Mouse (Mus musculus) adrenal gland, postnatal 36 days (tissue): ENCODE results near the gene Wfdc11. TPM values are rescaled to one million over a fixed set of nuclear protein-coding genes. Genes with fewer than 3 reads are reported as not detected.

ENCODE experiments used
- DNase-seq, 2 experiments: peaks; one replicate each; pipeline ENCODE4 v3.0.0; 2021; ENCODE audit warnings: mixed read lengths in 1 of 2
- total RNA-seq, 2 experiments: library from RNA; stranded (reverse); gene quantifications; 2 replicates each; pipeline ENCODE4 v1.2.3; 2021

Wfdc11 gene
- total RNA-seq, 2 experiments from 2014 or later: not detected

GRCm38 (mm10) chr2:164638696-164639095 is 35.2 kb downstream of the Wfdc11 start, which contains the start of gene Wfdc16:
Gene Wfdc16 (minus strand): TSS chr2:164638796.
- no peak for DNase-seq

- DNase-seq: no peak
Measured at GRCm38 (mm10) chr2:164635266-164635665, 38.6 kb downstream of the Wfdc11 start.

- no peak for DNase-seq
Measured at GRCm38 (mm10) chr2:164621775-164622174, 52.1 kb downstream of the Wfdc11 start.

GRCm38 (mm10) chr2:164619050-164619449 is 54.8 kb downstream of the Wfdc11 start:
- DNase-seq: no peak

GRCm38 (mm10) chr2:164615386-164615785 is 58.5 kb downstream of the Wfdc11 start:
- DNase-seq: no peak

- DNase-seq: peak; percentile 52 to 78
Measured at GRCm38 (mm10) chr2:164613471-164613870, 60.4 kb downstream of the Wfdc11 start, which contains the start of the genes Wfdc6b and Wfdc8. Gene Wfdc6b (plus strand): TSS chr2:164613522. Gene Wfdc8 (minus strand): TSS chr2:164613626.

Other genes starting within 250 kb of the Wfdc11 start
- gene Sdc4, start 230.2 kb downstream of the Wfdc11 start, total RNA-seq: 100 to 1,000 TPM; 116 to 144 TPM
- gene Sys1, start 217.1 kb downstream of the Wfdc11 start, total RNA-seq: 10 to 100 TPM; 28.3 to 33.2 TPM
- gene Gm20458, start 213.1 kb downstream of the Wfdc11 start, total RNA-seq: 1 to 10 TPM; 5.0 to 8.4 TPM
- not detected for gene Trp53tg5, start 200.4 kb downstream of the Wfdc11 start, total RNA-seq
- 10 to 100 TPM in 1 of 2 experiments, 1 to 10 TPM in 1; 8.0 to 12.5 TPM for gene Dbndd2, start 188.0 kb downstream of the Wfdc11 start, total RNA-seq
- gene Pigt, start 176.6 kb downstream of the Wfdc11 start, total RNA-seq: 10 to 100 TPM; 74.0 to 98.3 TPM
- not detected for gene Wfdc2, start 111.7 kb downstream of the Wfdc11 start, total RNA-seq
- not detected for gene Spint3, start 100.6 kb downstream of the Wfdc11 start, total RNA-seq
- gene Wfdc6a, start 88.6 kb downstream of the Wfdc11 start, total RNA-seq: under 1 TPM in 1 of 2 experiments, not detected in 1; 0.40 TPM
- gene Eppin, start 80.5 kb downstream of the Wfdc11 start, total RNA-seq: not detected
- not detected for gene Wfdc6b, start 60.6 kb downstream of the Wfdc11 start, total RNA-seq
- not detected for gene Wfdc8, start 60.5 kb downstream of the Wfdc11 start, total RNA-seq
- gene Wfdc16, start 35.3 kb downstream of the Wfdc11 start, total RNA-seq: not detected
- gene Wfdc10, start 18.0 kb downstream of the Wfdc11 start, total RNA-seq: not detected
- gene Wfdc9, start 17.5 kb downstream of the Wfdc11 start, total RNA-seq: not detected
- gene Wfdc13, start 11.0 kb upstream of the Wfdc11 start, total RNA-seq: not detected
- not detected for gene Spint4, start 24.4 kb upstream of the Wfdc11 start, total RNA-seq
- not detected for gene Spint5, start 41.2 kb upstream of the Wfdc11 start, total RNA-seq
- gene Wfdc3, start 71.8 kb upstream of the Wfdc11 start, total RNA-seq: under 1 TPM; 0.26 to 0.36 TPM
- 10 to 100 TPM; 39.8 to 44.2 TPM for gene Dnttip1, start 71.9 kb upstream of the Wfdc11 start, total RNA-seq
- 10 to 100 TPM in 1 of 2 experiments, 1 to 10 TPM in 1; 7.0 to 10.4 TPM for gene Ube2c, start 95.8 kb upstream of the Wfdc11 start, total RNA-seq
- gene Tnnc2, start 105.9 kb upstream of the Wfdc11 start, total RNA-seq: under 1 TPM in 1 of 2 experiments, not detected in 1; 0.53 TPM
- 10 to 100 TPM; 29.2 to 35.3 TPM for gene Snx21, start 111.7 kb upstream of the Wfdc11 start, total RNA-seq
- gene Acot8, start 130.8 kb upstream of the Wfdc11 start, total RNA-seq: 10 to 100 TPM; 31.5 to 33.6 TPM
- gene Zswim3, start 131.0 kb upstream of the Wfdc11 start, total RNA-seq: 1 to 10 TPM; 4.0 to 4.7 TPM
- 10 to 100 TPM in 1 of 2 experiments, 1 to 10 TPM in 1; 9.3 to 10.2 TPM for gene Zswim1, start 148.6 kb upstream of the Wfdc11 start, total RNA-seq
- gene Spata25, start 154.4 kb upstream of the Wfdc11 start, total RNA-seq: not detected
- 100 to 1,000 TPM; 105 to 112 TPM for gene Ctsa, start 158.8 kb upstream of the Wfdc11 start, total RNA-seq
- gene Neurl2, start 159.4 kb upstream of the Wfdc11 start, total RNA-seq: 1 to 10 TPM; 2.1 to 2.5 TPM
- 10 to 100 TPM; 21.1 to 34.7 TPM for gene Pltp, start 183.6 kb upstream of the Wfdc11 start, total RNA-seq
- gene Pcif1, start 205.2 kb upstream of the Wfdc11 start, total RNA-seq: 10 to 100 TPM; 45.4 to 53.9 TPM
- 10 to 100 TPM; 14.8 to 18.3 TPM for gene Zfp335, start 237.7 kb upstream of the Wfdc11 start, total RNA-seq